Mouse (Mus musculus): ENCODE measurements at regions not wholly inside any gene's neighbourhood (a gene's known extent, or its start where the extent isn't known, plus 50 kb on each side); places are given as distances from the start of the nearest gene placed in this dataset.

DNA sequence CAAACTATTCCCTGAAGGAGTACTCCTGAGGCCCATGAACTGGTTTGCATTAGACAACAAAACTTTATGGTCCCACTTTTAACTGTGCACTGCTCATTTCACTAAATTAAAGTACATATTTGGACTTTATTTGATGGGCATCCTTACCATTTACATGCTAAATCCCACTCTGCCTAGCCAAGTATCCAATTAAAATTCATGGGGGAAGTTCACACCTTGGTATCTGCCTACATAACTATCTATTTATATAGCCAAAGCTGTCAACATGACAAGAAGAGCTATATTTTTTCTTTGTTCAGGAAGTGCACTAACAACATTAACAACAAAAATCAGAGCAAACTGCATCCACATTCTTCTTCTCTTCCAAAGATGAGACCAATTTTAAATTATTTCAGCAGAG, 317.7 kb upstream of the Nwd2 start:
- Histone ChIP-seq H3K36me3 (ENCODE audit: control insufficient read depth, insufficient read depth) (no peaks in the 10 kb centered on the region), H3K4me3 (replicated peaks; ENCODE audit: low read length) (no peak overlapping the region), H3K4me1 (replicated peaks; ENCODE audit: control insufficient read depth, insufficient read depth, low read length) (no peaks in the 10 kb centered on the region), H3K9me3 (ENCODE audit: control insufficient read depth, low read length) (no peaks in the 10 kb centered on the region), H3K27me3 (replicated peaks; ENCODE audit: control insufficient read depth, insufficient read depth, low read length) (no peaks in the 10 kb centered on the region), H3K27ac (ENCODE audit: low read length) (no peak overlapping the region), H3K4me2 (ENCODE audit: low read length) (no peak overlapping the region), H3K9ac (replicated peaks; ENCODE audit: low read depth, low read length) (no peak overlapping the region)
- no peak for ATAC-seq

DNA sequence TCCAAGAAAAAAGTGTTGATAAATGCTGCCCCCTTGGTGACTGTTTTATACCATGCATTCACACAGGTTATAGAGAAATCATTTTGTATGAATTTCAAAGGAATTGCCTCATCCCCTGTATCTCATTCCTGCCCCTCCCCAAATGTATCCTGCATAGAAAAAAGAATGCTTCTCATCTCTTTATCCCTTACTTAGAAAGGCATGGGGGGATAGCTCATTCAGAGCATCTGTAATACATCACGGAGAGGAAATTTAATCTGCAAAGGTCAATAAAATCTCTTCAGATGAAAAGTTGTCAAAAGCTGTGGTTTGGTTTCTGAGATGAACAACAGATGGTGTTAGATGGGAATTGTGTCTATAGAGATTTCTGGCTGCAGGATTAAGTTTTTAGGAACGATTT, 297.8 kb upstream of the Nwd2 start:
- Histone ChIP-seq H3K4me1 (replicated peaks; ENCODE audit: control insufficient read depth, insufficient read depth, low read length) (no peaks in the 10 kb centered on the region), H3K9me3 (ENCODE audit: control insufficient read depth, low read length) (no peaks in the 10 kb centered on the region), H3K4me3 (replicated peaks; ENCODE audit: low read length) (no peak overlapping the region), H3K27me3 (replicated peaks; ENCODE audit: control insufficient read depth, insufficient read depth, low read length) (no peaks in the 10 kb centered on the region), H3K27ac (ENCODE audit: low read length) (no peak overlapping the region), H3K9ac (replicated peaks; ENCODE audit: low read depth, low read length) (no peak overlapping the region), H3K36me3 (ENCODE audit: control insufficient read depth, insufficient read depth) (no peaks in the 10 kb centered on the region), H3K4me2 (ENCODE audit: low read length) (no peak overlapping the region)
- WGBS: 74% methylated on average over 2 of the region's 2 CpGs
- no peak for ATAC-seq

DNA sequence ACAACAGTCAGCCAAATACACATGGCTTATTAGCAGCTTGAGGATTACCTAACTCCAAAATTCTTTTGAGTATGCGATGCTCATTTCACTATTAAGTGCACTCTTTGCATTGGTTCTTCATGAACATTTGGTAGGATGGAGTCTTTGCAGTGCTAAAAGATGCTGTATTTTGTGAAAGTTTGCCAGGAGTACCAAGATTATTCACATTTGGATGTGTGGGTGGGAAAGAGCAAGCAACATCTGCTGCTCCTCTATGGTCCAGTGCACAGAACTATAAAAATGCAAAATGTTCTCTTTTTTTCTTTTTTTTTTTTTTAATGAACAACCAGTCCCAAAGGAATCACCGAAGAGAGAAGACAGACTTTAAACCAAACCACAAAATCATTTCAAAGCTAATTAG, 256.9 kb upstream of the Nwd2 start:
- H3K27ac ChIP-seq (ENCODE audit: low read length): no peak overlapping the region
- WGBS: 83% methylated on average over 2 of the region's 2 CpGs
- ATAC-seq: no peak
- H3K36me3 ChIP-seq (ENCODE audit: control insufficient read depth, insufficient read depth): no peaks in the 10 kb centered on the region
- no peaks in the 10 kb centered on the region for H3K9me3 ChIP-seq (ENCODE audit: control insufficient read depth, low read length)
- no peak overlapping the region for H3K4me2 ChIP-seq (ENCODE audit: low read length)
- no peak overlapping the region for H3K9ac ChIP-seq (replicated peaks; ENCODE audit: low read depth, low read length)
- H3K4me3 ChIP-seq (replicated peaks; ENCODE audit: low read length): no peak overlapping the region
- H3K4me1 ChIP-seq (replicated peaks; ENCODE audit: control insufficient read depth, insufficient read depth, low read length): no peaks in the 10 kb centered on the region
- no peaks in the 10 kb centered on the region for H3K27me3 ChIP-seq (replicated peaks; ENCODE audit: control insufficient read depth, insufficient read depth, low read length)

DNA sequence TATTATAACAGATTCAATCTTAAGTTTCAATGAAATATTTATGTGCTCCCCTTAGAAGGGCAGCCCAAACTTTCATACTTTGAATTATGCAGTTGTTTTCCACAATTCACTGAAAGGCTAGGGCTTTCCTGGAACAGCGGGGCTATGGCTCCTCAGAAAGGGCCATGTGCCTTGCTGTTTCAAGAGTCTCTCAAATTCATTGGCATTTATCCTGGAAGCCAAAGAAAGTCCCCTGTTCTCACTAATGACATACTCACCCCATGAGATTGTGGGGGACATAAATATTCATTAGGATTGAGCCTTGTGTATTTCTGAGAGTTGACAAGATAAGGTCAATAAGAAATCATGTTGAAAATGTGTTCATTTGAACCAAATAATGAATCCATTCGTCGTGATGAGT, 250.9 kb upstream of the Nwd2 start:
- Histone ChIP-seq H3K4me2 (ENCODE audit: low read length) (no peak overlapping the region), H3K9me3 (ENCODE audit: control insufficient read depth, low read length) (no peaks in the 10 kb centered on the region), H3K9ac (replicated peaks; ENCODE audit: low read depth, low read length) (no peak overlapping the region), H3K27me3 (replicated peaks; ENCODE audit: control insufficient read depth, insufficient read depth, low read length) (no peaks in the 10 kb centered on the region), H3K4me3 (replicated peaks; ENCODE audit: low read length) (no peak overlapping the region), H3K27ac (ENCODE audit: low read length) (no peak overlapping the region), H3K36me3 (ENCODE audit: control insufficient read depth, insufficient read depth) (no peaks in the 10 kb centered on the region), H3K4me1 (replicated peaks; ENCODE audit: control insufficient read depth, insufficient read depth, low read length) (no peaks in the 10 kb centered on the region)
- WGBS: 68% methylated on average over 3 of the region's 3 CpGs
- no peak for ATAC-seq

DNA sequence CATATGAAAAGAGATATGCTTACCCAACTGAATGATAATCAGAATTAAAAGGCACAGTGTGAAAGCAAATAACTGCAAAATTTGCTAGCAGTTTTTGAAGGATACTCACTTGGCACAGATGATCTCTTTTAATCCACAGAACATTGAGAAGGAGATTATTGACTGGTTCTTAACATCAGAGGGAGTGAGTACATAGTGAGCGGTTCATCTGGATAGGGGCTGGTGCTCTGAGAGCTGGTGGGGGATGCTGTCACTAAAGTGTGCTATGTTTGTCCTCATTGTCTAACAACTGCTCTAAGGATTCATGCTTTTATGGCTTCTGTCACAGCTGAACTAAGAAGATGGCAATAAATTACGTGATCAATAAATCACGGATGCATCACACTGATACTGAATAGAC, 218.7 kb upstream of the Nwd2 start:
- Histone ChIP-seq H3K4me1 (replicated peaks; ENCODE audit: control insufficient read depth, insufficient read depth, low read length) (no peaks in the 10 kb centered on the region), H3K4me2 (ENCODE audit: low read length) (no peak overlapping the region), H3K9me3 (ENCODE audit: control insufficient read depth, low read length) (no peaks in the 10 kb centered on the region), H3K27me3 (replicated peaks; ENCODE audit: control insufficient read depth, insufficient read depth, low read length) (no peaks in the 10 kb centered on the region), H3K36me3 (ENCODE audit: control insufficient read depth, insufficient read depth) (no peaks in the 10 kb centered on the region), H3K9ac (replicated peaks; ENCODE audit: low read depth, low read length) (no peak overlapping the region), H3K27ac (ENCODE audit: low read length) (no peak overlapping the region), H3K4me3 (replicated peaks; ENCODE audit: low read length) (no peak overlapping the region)
- no peak for ATAC-seq
- 81% methylated on average over 3 of the region's 3 CpGs for WGBS

DNA sequence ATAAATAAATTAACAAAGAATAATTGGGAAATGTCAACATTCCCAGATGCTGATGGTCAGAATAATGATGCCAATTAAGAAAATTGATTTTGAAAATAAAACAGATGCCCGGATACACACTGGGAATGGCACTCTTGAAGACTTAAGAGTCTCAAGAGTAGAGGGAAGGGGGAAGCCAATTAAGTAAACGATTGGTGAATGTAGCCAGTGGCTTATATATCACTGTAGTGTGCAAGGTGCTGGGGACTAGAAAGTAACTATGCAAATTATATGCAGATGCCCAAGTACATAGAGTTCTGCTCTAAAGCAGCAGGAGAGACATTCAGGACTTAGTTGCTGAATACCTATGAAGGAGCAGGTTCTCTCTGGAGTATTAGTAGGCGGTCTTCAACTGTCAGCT, 204.5 kb upstream of the Nwd2 start:
- H3K27me3 ChIP-seq (replicated peaks; ENCODE audit: control insufficient read depth, insufficient read depth, low read length): no peaks in the 10 kb centered on the region
- H3K27ac ChIP-seq (ENCODE audit: low read length): no peak overlapping the region
- no peaks in the 10 kb centered on the region for H3K4me1 ChIP-seq (replicated peaks; ENCODE audit: control insufficient read depth, insufficient read depth, low read length)
- no peaks in the 10 kb centered on the region for H3K9me3 ChIP-seq (ENCODE audit: control insufficient read depth, low read length)
- no peaks in the 10 kb centered on the region for H3K36me3 ChIP-seq (ENCODE audit: control insufficient read depth, insufficient read depth)
- no peak overlapping the region for H3K9ac ChIP-seq (replicated peaks; ENCODE audit: low read depth, low read length)
- ATAC-seq: no peak
- no peak overlapping the region for H3K4me3 ChIP-seq (replicated peaks; ENCODE audit: low read length)
- H3K4me2 ChIP-seq (ENCODE audit: low read length): no peak overlapping the region
- 36% methylated on average over 3 of the region's 3 CpGs for WGBS

DNA sequence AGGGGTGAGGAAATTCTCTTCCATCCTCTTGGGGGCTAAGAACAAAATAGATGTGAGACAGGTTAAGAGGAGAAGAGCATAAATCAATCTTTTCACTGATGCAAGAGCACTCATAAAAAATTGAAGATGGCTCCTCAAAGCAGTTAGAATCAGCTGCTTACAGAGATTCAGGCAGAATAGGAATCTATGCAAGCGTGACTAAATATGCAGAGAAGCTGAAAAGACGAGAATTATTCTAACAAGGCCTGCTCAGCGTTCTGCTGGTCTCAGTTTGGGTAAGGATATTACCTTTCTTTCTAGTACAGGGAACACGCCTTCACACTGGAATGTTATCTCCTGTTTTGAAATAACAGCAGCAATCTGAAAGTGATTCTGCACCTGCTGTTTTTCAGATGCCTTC, 203.7 kb upstream of the Nwd2 start:
- Histone ChIP-seq H3K27me3 (replicated peaks; ENCODE audit: control insufficient read depth, insufficient read depth, low read length) (no peaks in the 10 kb centered on the region), H3K4me1 (replicated peaks; ENCODE audit: control insufficient read depth, insufficient read depth, low read length) (no peaks in the 10 kb centered on the region), H3K4me3 (replicated peaks; ENCODE audit: low read length) (no peak overlapping the region), H3K9ac (replicated peaks; ENCODE audit: low read depth, low read length) (no peak overlapping the region), H3K36me3 (ENCODE audit: control insufficient read depth, insufficient read depth) (no peaks in the 10 kb centered on the region), H3K4me2 (ENCODE audit: low read length) (no peak overlapping the region), H3K9me3 (ENCODE audit: control insufficient read depth, low read length) (no peaks in the 10 kb centered on the region), H3K27ac (ENCODE audit: low read length) (no peak overlapping the region)
- WGBS: 78% methylated on average over 4 of the region's 4 CpGs
- ATAC-seq: no peak

DNA sequence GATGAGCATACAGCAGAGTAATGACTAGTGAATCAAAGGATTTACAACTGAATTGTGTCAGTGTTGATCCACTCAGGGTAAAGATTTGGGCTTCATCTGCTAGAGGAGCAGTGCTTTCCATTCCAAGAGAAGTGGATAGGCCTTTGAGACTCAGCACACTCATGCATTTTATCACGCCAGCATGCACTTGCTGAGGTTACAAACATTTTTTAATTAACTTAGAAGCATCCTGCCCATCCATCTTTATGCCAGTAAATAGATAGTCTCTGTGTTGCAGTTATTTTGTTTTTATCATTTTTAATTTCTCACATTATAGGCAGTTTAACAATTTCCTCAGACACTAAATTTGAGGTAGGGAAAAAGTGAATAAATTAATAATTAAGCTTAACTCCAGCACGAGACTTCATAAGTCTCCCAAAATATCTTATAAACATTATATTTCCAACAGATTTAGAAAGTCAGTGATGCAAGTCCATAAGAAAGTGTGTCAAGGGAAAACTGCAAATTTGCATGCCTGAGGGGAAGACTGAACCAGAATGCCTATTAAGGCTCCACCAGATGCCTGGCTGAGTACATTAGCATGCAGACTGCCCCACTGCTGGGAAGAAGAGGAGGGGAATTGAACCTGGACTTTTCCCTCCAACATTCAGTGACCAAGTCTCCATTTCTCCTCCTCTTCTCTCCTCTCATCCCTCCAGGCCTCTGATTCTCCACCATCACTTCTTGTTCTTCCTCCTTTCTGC, 180.2 kb upstream of the Nwd2 start:
- 80% methylated on average over 2 of the region's 2 CpGs for WGBS
- Histone ChIP-seq H3K4me3 (replicated peaks; ENCODE audit: low read length) (no peak overlapping the region), H3K9ac (replicated peaks; ENCODE audit: low read depth, low read length) (no peak overlapping the region), H3K4me1 (replicated peaks; ENCODE audit: control insufficient read depth, insufficient read depth, low read length) (no peaks in the 10 kb centered on the region), H3K4me2 (ENCODE audit: low read length) (no peak overlapping the region), H3K27me3 (replicated peaks; ENCODE audit: control insufficient read depth, insufficient read depth, low read length) (no peaks in the 10 kb centered on the region), H3K36me3 (ENCODE audit: control insufficient read depth, insufficient read depth) (no peaks in the 10 kb centered on the region), H3K27ac (ENCODE audit: low read length) (no peak overlapping the region), H3K9me3 (ENCODE audit: control insufficient read depth, low read length) (no peaks in the 10 kb centered on the region)
- no peak for ATAC-seq

DNA sequence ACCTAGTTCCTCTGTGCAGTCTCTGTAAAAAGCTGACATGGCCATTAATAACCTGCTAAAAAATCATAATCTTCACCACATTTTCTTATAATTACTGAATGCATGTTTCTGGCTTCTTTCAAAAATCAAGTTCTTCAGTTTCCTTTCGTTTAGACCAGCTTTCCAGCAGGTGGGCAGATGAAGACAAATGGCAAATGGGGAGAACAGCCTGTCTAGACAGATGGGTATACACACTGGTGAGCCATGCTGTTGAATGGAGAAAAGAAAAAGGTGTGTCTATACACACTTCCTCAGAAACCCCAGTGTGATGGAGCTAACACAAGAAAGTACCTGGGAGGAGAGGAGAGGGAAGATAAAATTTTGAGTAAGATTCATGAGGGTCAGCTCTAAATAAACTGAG, 179.2 kb upstream of the Nwd2 start:
- no peaks in the 10 kb centered on the region for H3K9me3 ChIP-seq (ENCODE audit: control insufficient read depth, low read length)
- H3K27me3 ChIP-seq (replicated peaks; ENCODE audit: control insufficient read depth, insufficient read depth, low read length): no peaks in the 10 kb centered on the region
- no peak overlapping the region for H3K27ac ChIP-seq (ENCODE audit: low read length)
- H3K4me2 ChIP-seq (ENCODE audit: low read length): no peak overlapping the region
- no peaks in the 10 kb centered on the region for H3K36me3 ChIP-seq (ENCODE audit: control insufficient read depth, insufficient read depth)
- H3K9ac ChIP-seq (replicated peaks; ENCODE audit: low read depth, low read length): no peak overlapping the region
- no peak for ATAC-seq
- no peaks in the 10 kb centered on the region for H3K4me1 ChIP-seq (replicated peaks; ENCODE audit: control insufficient read depth, insufficient read depth, low read length)
- no peak overlapping the region for H3K4me3 ChIP-seq (replicated peaks; ENCODE audit: low read length)
- 40% methylated on average over 1 of the region's 1 CpGs for WGBS

DNA sequence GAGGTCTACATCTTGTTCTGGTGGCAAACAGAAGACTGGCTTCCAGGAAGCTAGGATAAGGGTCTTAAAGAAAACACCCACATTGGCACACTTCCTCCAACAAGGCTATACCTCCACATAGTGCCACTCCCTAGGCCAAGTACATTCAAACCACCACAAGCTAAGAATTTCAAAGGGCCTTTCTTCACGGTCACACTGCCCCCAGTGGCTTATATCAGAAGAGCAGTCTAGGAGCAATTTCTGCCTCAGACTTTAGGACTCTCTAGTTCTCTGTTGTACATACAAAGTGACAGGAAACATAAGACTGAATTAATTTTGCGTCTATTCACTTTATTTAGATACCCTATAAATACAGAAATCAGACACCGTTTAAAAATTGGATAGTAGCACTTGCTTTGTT, 175.7 kb upstream of the Nwd2 start:
- no peak for ATAC-seq
- WGBS: 82% methylated on average over 3 of the region's 3 CpGs
- no peak overlapping the region for H3K27ac ChIP-seq (ENCODE audit: low read length)
- no peaks in the 10 kb centered on the region for H3K36me3 ChIP-seq (ENCODE audit: control insufficient read depth, insufficient read depth)
- H3K9ac ChIP-seq (replicated peaks; ENCODE audit: low read depth, low read length): no peak overlapping the region
- no peak overlapping the region for H3K4me2 ChIP-seq (ENCODE audit: low read length)
- no peaks in the 10 kb centered on the region for H3K9me3 ChIP-seq (ENCODE audit: control insufficient read depth, low read length)
- H3K4me1 ChIP-seq (replicated peaks; ENCODE audit: control insufficient read depth, insufficient read depth, low read length): no peaks in the 10 kb centered on the region
- no peak overlapping the region for H3K4me3 ChIP-seq (replicated peaks; ENCODE audit: low read length)
- no peaks in the 10 kb centered on the region for H3K27me3 ChIP-seq (replicated peaks; ENCODE audit: control insufficient read depth, insufficient read depth, low read length)
